Mouse (Mus musculus): ENCODE measurements at regions not wholly inside any gene's neighbourhood (a gene's known extent, or its start where the extent isn't known, plus 50 kb on each side); places are given as distances from the start of the nearest gene placed in this dataset.

- Histone ChIP-seq H3K9ac (ENCODE audit: insufficient read depth, low read depth, low read length, poor library complexity, severe bottlenecking) (no peak overlapping the region), H3K36me3 (ENCODE audit: control insufficient read depth, insufficient read depth, low read length, poor library complexity, severe bottlenecking) (no peaks in the 10 kb centered on the region), H3K27ac (ENCODE audit: insufficient read depth, low read depth, low read length, poor library complexity, severe bottlenecking) (no peak overlapping the region), H3K4me1 (ENCODE audit: control insufficient read depth in 2 of 2, insufficient read depth in 2 of 2, low read length in 2 of 2, poor library complexity in 1 of 2) (no peaks in the 10 kb centered on the region), H3K9me3 (ENCODE audit: control insufficient read depth, insufficient read depth, low read depth, low read length) (no peaks in the 10 kb centered on the region), H3K4me3 (ENCODE audit: insufficient read depth in 1 of 2, low read depth in 1 of 2, low read length in 2 of 2, poor library complexity in 1 of 2, severe bottlenecking in 1 of 2) (no peak overlapping the region)
- in situ Hi-C loops (cut with MboI; ENCODE audit: low sequenced_read_pairs in 2 of 2, unreplicated experiment in 2 of 2): no loop called here
- DNase-seq (ENCODE audit: low read depth, low spot score): no peak
- TF ChIP-seq ZC3H11A (IDR thresholded peaks at IDR 0.05; ENCODE audit: borderline replicate concordance, low read depth, low read length) (no peak), MAFK (IDR thresholded peaks at IDR 0.05; ENCODE audit: insufficient read depth, low read depth, low read length) (no peak), HCFC1 (IDR thresholded peaks at IDR 0.05; ENCODE audit: borderline replicate concordance, insufficient read depth, low read length) (no peak), ZNF384 (IDR thresholded peaks at IDR 0.05; ENCODE audit: low read depth, low read length) (no peak), CHD2 (IDR thresholded peaks at IDR 0.05; ENCODE audit: low read depth, low read length) (no peak)
These were observed 128.3 kb downstream of the Tmsb4x start for GRCm38 (mm10) chrX:167080821-167081220.

- Histone ChIP-seq H3K36me3 (ENCODE audit: control insufficient read depth, insufficient read depth, low read length, poor library complexity, severe bottlenecking) (no peaks in the 10 kb centered on the region), H3K27ac (ENCODE audit: insufficient read depth, low read depth, low read length, poor library complexity, severe bottlenecking) (no peak overlapping the region; the same call in 1 of the 2 replicates), H3K9me3 (ENCODE audit: control insufficient read depth, insufficient read depth, low read depth, low read length) (no peaks in the 10 kb centered on the region), H3K4me1 (ENCODE audit: control insufficient read depth in 2 of 2, insufficient read depth in 2 of 2, low read length in 2 of 2, poor library complexity in 1 of 2) (no peaks in the 10 kb centered on the region), H3K9ac (ENCODE audit: insufficient read depth, low read depth, low read length, poor library complexity, severe bottlenecking) (no peak overlapping the region), H3K4me3 (ENCODE audit: insufficient read depth in 1 of 2, low read depth in 1 of 2, low read length in 2 of 2, poor library complexity in 1 of 2, severe bottlenecking in 1 of 2) (no peak overlapping the region)
- no peak for DNase-seq (ENCODE audit: low read depth, low spot score)
- TF ChIP-seq CHD2 (IDR thresholded peaks at IDR 0.05; ENCODE audit: low read depth, low read length) (no peak), ZNF384 (IDR thresholded peaks at IDR 0.05; ENCODE audit: low read depth, low read length) (no peak), ZC3H11A (IDR thresholded peaks at IDR 0.05; ENCODE audit: borderline replicate concordance, low read depth, low read length) (no peak), MAFK (IDR thresholded peaks at IDR 0.05; ENCODE audit: insufficient read depth, low read depth, low read length) (no peak), HCFC1 (IDR thresholded peaks at IDR 0.05; ENCODE audit: borderline replicate concordance, insufficient read depth, low read length) (no peak)
- in situ Hi-C loops (cut with MboI; ENCODE audit: low sequenced_read_pairs in 2 of 2, unreplicated experiment in 2 of 2): no loop called here
These were observed 140.0 kb downstream of the Tmsb4x start for GRCm38 (mm10) chrX:167069075-167069474.

GRCm38 (mm10) chrX:167067918-167068317 lies 141.2 kb downstream of the Tmsb4x start:
- in situ Hi-C loops (cut with MboI; ENCODE audit: low sequenced_read_pairs in 2 of 2, unreplicated experiment in 2 of 2): no loop called here
- peak; percentile 47 for DNase-seq (ENCODE audit: low read depth, low spot score)
- H3K27ac ChIP-seq (ENCODE audit: insufficient read depth, low read depth, low read length, poor library complexity, severe bottlenecking): no peak overlapping the region

GRCm38 (mm10) chrX:167063881-167064280 lies 145.2 kb downstream of the Tmsb4x start:
- Histone ChIP-seq H3K4me3 (ENCODE audit: insufficient read depth in 1 of 2, low read depth in 1 of 2, low read length in 2 of 2, poor library complexity in 1 of 2, severe bottlenecking in 1 of 2) (no peak overlapping the region), H3K9ac (ENCODE audit: insufficient read depth, low read depth, low read length, poor library complexity, severe bottlenecking) (no peak overlapping the region), H3K36me3 (ENCODE audit: control insufficient read depth, insufficient read depth, low read length, poor library complexity, severe bottlenecking) (no peaks in the 10 kb centered on the region), H3K4me1 (ENCODE audit: control insufficient read depth in 2 of 2, insufficient read depth in 2 of 2, low read length in 2 of 2, poor library complexity in 1 of 2) (peaks cover 0 to 2% of the 10 kb centered on the region in 2 experiments; a peak in 1 of 4 replicates), H3K9me3 (ENCODE audit: control insufficient read depth, insufficient read depth, low read depth, low read length) (no peaks in the 10 kb centered on the region), H3K27ac (ENCODE audit: insufficient read depth, low read depth, low read length, poor library complexity, severe bottlenecking) (no peak overlapping the region)
- TF ChIP-seq MAFK (IDR thresholded peaks at IDR 0.05; ENCODE audit: insufficient read depth, low read depth, low read length) (no peak), ZC3H11A (IDR thresholded peaks at IDR 0.05; ENCODE audit: borderline replicate concordance, low read depth, low read length) (no peak), CHD2 (IDR thresholded peaks at IDR 0.05; ENCODE audit: low read depth, low read length) (no peak), HCFC1 (IDR thresholded peaks at IDR 0.05; ENCODE audit: borderline replicate concordance, insufficient read depth, low read length) (no peak), ZNF384 (IDR thresholded peaks at IDR 0.05; ENCODE audit: low read depth, low read length) (no peak)
- in situ Hi-C loops (cut with MboI; ENCODE audit: low sequenced_read_pairs in 2 of 2, unreplicated experiment in 2 of 2): no loop called here
- no peak for DNase-seq (ENCODE audit: low read depth, low spot score)

More at GRCm38 (mm10) chrX:167067918-167068317, 141.2 kb downstream of the Tmsb4x start:
- H3K9ac ChIP-seq (ENCODE audit: insufficient read depth, low read depth, low read length, poor library complexity, severe bottlenecking): no peak overlapping the region
- H3K9me3 ChIP-seq (ENCODE audit: control insufficient read depth, insufficient read depth, low read depth, low read length): no peaks in the 10 kb centered on the region
- no peak overlapping the region for H3K4me3 ChIP-seq (ENCODE audit: insufficient read depth in 1 of 2, low read depth in 1 of 2, low read length in 2 of 2, poor library complexity in 1 of 2, severe bottlenecking in 1 of 2)
- peaks cover 0 to 2% of the 10 kb centered on the region in 2 experiments; a peak in 1 of 4 replicates for H3K4me1 ChIP-seq (ENCODE audit: control insufficient read depth in 2 of 2, insufficient read depth in 2 of 2, low read length in 2 of 2, poor library complexity in 1 of 2)
- H3K36me3 ChIP-seq (ENCODE audit: control insufficient read depth, insufficient read depth, low read length, poor library complexity, severe bottlenecking): no peaks in the 10 kb centered on the region
- TF ChIP-seq ZC3H11A (IDR thresholded peaks at IDR 0.05; ENCODE audit: borderline replicate concordance, low read depth, low read length) (no peak), MAFK (IDR thresholded peaks at IDR 0.05; ENCODE audit: insufficient read depth, low read depth, low read length) (no peak), HCFC1 (IDR thresholded peaks at IDR 0.05; ENCODE audit: borderline replicate concordance, insufficient read depth, low read length) (no peak), ZNF384 (IDR thresholded peaks at IDR 0.05; ENCODE audit: low read depth, low read length) (no peak), CHD2 (IDR thresholded peaks at IDR 0.05; ENCODE audit: low read depth, low read length) (no peak)

- no peak for TF ChIP-seq MAFK (IDR thresholded peaks at IDR 0.05; ENCODE audit: insufficient read depth, low read depth, low read length)
- no peak for TF ChIP-seq HCFC1 (IDR thresholded peaks at IDR 0.05; ENCODE audit: borderline replicate concordance, insufficient read depth, low read length)
- TF ChIP-seq CHD2 (IDR thresholded peaks at IDR 0.05; ENCODE audit: low read depth, low read length): no peak
- no peak for TF ChIP-seq ZC3H11A (IDR thresholded peaks at IDR 0.05; ENCODE audit: borderline replicate concordance, low read depth, low read length)
- no peak for TF ChIP-seq ZNF384 (IDR thresholded peaks at IDR 0.05; ENCODE audit: low read depth, low read length)
- Histone ChIP-seq H3K9me3 (ENCODE audit: control insufficient read depth, insufficient read depth, low read depth, low read length) (no peaks in the 10 kb centered on the region), H3K9ac (ENCODE audit: insufficient read depth, low read depth, low read length, poor library complexity, severe bottlenecking) (no peak overlapping the region), H3K4me3 (ENCODE audit: insufficient read depth in 1 of 2, low read depth in 1 of 2, low read length in 2 of 2, poor library complexity in 1 of 2, severe bottlenecking in 1 of 2) (no peak overlapping the region), H3K36me3 (ENCODE audit: control insufficient read depth, insufficient read depth, low read length, poor library complexity, severe bottlenecking) (no peaks in the 10 kb centered on the region), H3K4me1 (ENCODE audit: control insufficient read depth in 2 of 2, insufficient read depth in 2 of 2, low read length in 2 of 2, poor library complexity in 1 of 2) (no peaks in the 10 kb centered on the region), H3K27ac (ENCODE audit: insufficient read depth, low read depth, low read length, poor library complexity, severe bottlenecking) (no peak overlapping the region)
- no peak for DNase-seq (ENCODE audit: low read depth, low spot score)
- in situ Hi-C loops (cut with MboI; ENCODE audit: low sequenced_read_pairs in 2 of 2, unreplicated experiment in 2 of 2): no loop called here
These were observed 156.7 kb downstream of the Tmsb4x start for GRCm38 (mm10) chrX:167052456-167052855.

Data from ES-E14 (cell line).